Mouse (Mus musculus) thymus, adult 2 months (tissue): ENCODE measurements at regions not wholly inside any gene's neighbourhood (a gene's known extent, or its start where the extent isn't known, plus 50 kb on each side); places are given as distances from the start of the nearest gene placed in this dataset.

Source experiments
- CTCF ChIP-seq: fragments of 200-500 bp; IDR thresholded peaks from 2 replicates; pipeline ENCODE4 v1.5.1; 2012; ENCODE audit warnings: mild to moderate bottlenecking, control low read depth, low read length, moderate library complexity, borderline replicate concordance; ENCODE audit not compliant: control insufficient read depth, poor library complexity, insufficient read depth; ENCODE audit errors: extremely low read depth
- POLR2A ChIP-seq: fragments of 200-500 bp; IDR thresholded peaks from 2 replicates; pipeline ENCODE4 v1.6.1; 2012; ENCODE audit warnings: mild to moderate bottlenecking, low read length, control low read depth, moderate library complexity; ENCODE audit not compliant: control insufficient read depth, poor library complexity, insufficient read depth; ENCODE audit errors: extremely low read depth

GRCm38 (mm10) chr8:116404571-116404970 is 100.2 kb upstream of the Dynlrb2 start:
- TF ChIP-seq POLR2A (no peak), CTCF (no peak)
